In the genomic region with DNA sequence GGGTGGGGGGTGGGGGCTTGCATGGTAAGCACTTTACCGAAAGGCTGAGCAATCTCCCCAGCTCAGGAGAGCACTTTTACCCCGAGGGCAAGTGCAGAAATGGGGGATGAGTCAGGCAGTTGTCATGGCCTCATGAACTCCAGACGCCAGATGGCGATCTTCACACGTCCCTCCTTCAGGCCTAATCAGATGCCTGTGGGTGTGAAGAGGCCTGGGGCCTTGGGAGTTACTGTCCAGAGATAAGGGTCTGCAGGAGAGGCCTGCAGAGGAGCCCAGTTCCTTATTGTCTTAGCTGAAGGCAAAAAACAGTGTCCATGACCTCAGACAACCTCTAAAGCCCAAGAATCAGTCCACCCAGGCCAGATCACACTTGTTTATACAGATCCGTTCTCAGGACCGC, we compare ENCODE assay signal across 9 mouse cellular contexts. TPM values are rescaled to one million over a fixed set of nuclear protein-coding genes. Genes with fewer than 3 reads are reported as not detected.
A peak's percentile ranks its signal among the peaks of the same experiment; 100 is the strongest.
DNase-seq lines count a peak whose midpoint lies in the region; ATAC-seq and TF ChIP-seq lines count a peak whose summit lies in the region.
"Had no signal": no experiment of that assay in that cellular context is flagged by ENCODE, and none has a peak within 500 bp of the region (broad histone marks: within the 10 kb centered on the region; RNA-seq: fewer than 3 reads in every experiment).

No protein-coding gene starts in this region.

- no peak overlapping the region for H3K4me3 ChIP-seq in liver, adult 2 months (ENCODE audit: insufficient read depth, low read depth, low read length)
- H3K4me3 ChIP-seq: stomach, embryonic 15.5 days had no signal

- H3K36me3 ChIP-seq in liver, adult 2 months (ENCODE audit: control insufficient read depth, insufficient read depth, low read length): no peaks in the 10 kb centered on the region

- no peaks in the 10 kb centered on the region for H3K4me1 ChIP-seq in liver, adult 2 months (ENCODE audit: control insufficient read depth, insufficient read depth, low read length)
- H3K4me1 ChIP-seq: stomach, embryonic 15.5 days had no signal

- H3K27me3 ChIP-seq in liver, adult 2 months (ENCODE audit: control insufficient read depth, insufficient read depth, low read length): no peaks in the 10 kb centered on the region
- H3K27me3 ChIP-seq: stomach, embryonic 15.5 days had no signal

- no peak overlapping the region for H3K27ac ChIP-seq in liver, adult 2 months (replicated peaks; ENCODE audit: insufficient read depth, low read depth, low read length)
- H3K27ac ChIP-seq: stomach, embryonic 15.5 days had no signal

- 53% methylated on average over 7 of the region's 7 CpGs for WGBS in liver, adult 2 months

- peak; percentile 81 for TF ChIP-seq CTCF in liver, adult 2 months (IDR thresholded peaks at IDR 0.05; ENCODE audit: low read depth, low read length)

- no peaks in the 10 kb centered on the region for H3K79me2 ChIP-seq in liver, adult 2 months (ENCODE audit: control insufficient read depth, insufficient read depth, low read length)

- TF ChIP-seq POLR2A in liver, adult 2 months (IDR thresholded peaks at IDR 0.05; ENCODE audit: extremely low read depth, insufficient read depth, low read length): no peak

- DNase-seq in urinary bladder, adult 18-20 months (ENCODE audit: low spot score in 2 of 2): peak; percentile 56 to 66
- DNase-seq in urinary bladder, postnatal 10 days (ENCODE audit: low spot score): no peak
- peak; percentile 80 for DNase-seq in cerebellum, adult 9-10 months
- DNase-seq in kidney, adult 8-10 months: peak; percentile 59 to 82
- peak; percentile 45 for DNase-seq in liver, adult 2 months (ENCODE audit: extremely low read depth, low read depth, low spot score)
- peak; percentile 49 for DNase-seq in neural tube, embryonic 10.5 days (ENCODE audit: extremely low spot score, low spot score)
- peak; percentile 55 for DNase-seq in thymus, postnatal 0 days (ENCODE audit: low spot score)

- ATAC-seq in granulocyte monocyte progenitor cell, adult 5-6 weeks (replicated peaks; ENCODE audit: poor library complexity, severe bottlenecking): 0 out of 2 replicates have a peak, but pooled peaks have one; percentile 20

- no peak overlapping the region for H3K9ac ChIP-seq in liver, adult 2 months (ENCODE audit: low read depth, low read length)
- H3K9ac ChIP-seq: stomach, embryonic 15.5 days had no signal

RNA-seq across cellular contexts. Expression of gene Fkbp10, which starts 10.4 kb away (rescaled TPM):
- not detected in 2 replicates for total RNA-seq in granulocyte monocyte progenitor cell, adult 5-6 weeks (2014; fragmentation: Nextera tagmentation)
- total RNA-seq in granulocyte monocyte progenitor cell, adult 5-6 weeks (2017): not detected in 2 replicates
- 0.74 and 1.1 TPM in 2 replicates for total RNA-seq in liver, adult 2 months (2014; rRNA removed)
- polyA plus RNA-seq in liver, adult 2 months (2012; rRNA removed): 1.7 and 1.9 TPM in 2 replicates
- 12.2 and 16.4 TPM in 2 replicates for polyA plus RNA-seq in thymus, postnatal 0 days (2015; fragmentation: Nextera tagmentation; extraction: Ambion mirVana)

RNA-seq across cellular contexts. Expression of gene P3h4, which starts 11.2 kb away (rescaled TPM):
- not detected in 2 replicates for total RNA-seq in granulocyte monocyte progenitor cell, adult 5-6 weeks (2014; fragmentation: Nextera tagmentation)
- total RNA-seq in granulocyte monocyte progenitor cell, adult 5-6 weeks (2017): 0.26 TPM in 1 of 2 replicates, not detected in the other
- total RNA-seq in liver, adult 2 months (2014; rRNA removed): 1.2 and 1.5 TPM in 2 replicates
- polyA plus RNA-seq in liver, adult 2 months (2012; rRNA removed): 0.81 and 1.2 TPM in 2 replicates
- polyA plus RNA-seq in thymus, postnatal 0 days (2015; fragmentation: Nextera tagmentation; extraction: Ambion mirVana): 14.8 and 15.3 TPM in 2 replicates

RNA-seq across cellular contexts. Expression of gene Nt5c3b, which starts 15.8 kb away (rescaled TPM):
- total RNA-seq in granulocyte monocyte progenitor cell, adult 5-6 weeks (2014; fragmentation: Nextera tagmentation): 46.9 and 50.7 TPM in 2 replicates
- total RNA-seq in granulocyte monocyte progenitor cell, adult 5-6 weeks (2017): 23.3 and 31.3 TPM in 2 replicates
- 4.4 and 5.2 TPM in 2 replicates for total RNA-seq in liver, adult 2 months (2014; rRNA removed)
- polyA plus RNA-seq in liver, adult 2 months (2012; rRNA removed): 3.9 and 4.8 TPM in 2 replicates
- 147 TPM in 2 replicates for polyA plus RNA-seq in thymus, postnatal 0 days (2015; fragmentation: Nextera tagmentation; extraction: Ambion mirVana)

RNA-seq across cellular contexts. Expression of gene Klhl10, which starts 15.9 kb away (rescaled TPM):
- not detected in 2 replicates for total RNA-seq in granulocyte monocyte progenitor cell, adult 5-6 weeks (2014; fragmentation: Nextera tagmentation)
- total RNA-seq in granulocyte monocyte progenitor cell, adult 5-6 weeks (2017): not detected in 2 replicates
- total RNA-seq in liver, adult 2 months (2014; rRNA removed): 0.18 TPM in 1 of 2 replicates, not detected in the other
- polyA plus RNA-seq in liver, adult 2 months (2012; rRNA removed): 0.05 TPM in 1 of 2 replicates, not detected in the other
- polyA plus RNA-seq in thymus, postnatal 0 days (2015; fragmentation: Nextera tagmentation; extraction: Ambion mirVana): 0.39 and 0.55 TPM in 2 replicates

RNA-seq across cellular contexts. Expression of gene Jup, which starts 28.3 kb away (rescaled TPM):
- 4.8 and 6.7 TPM in 2 replicates for total RNA-seq in granulocyte monocyte progenitor cell, adult 5-6 weeks (2014; fragmentation: Nextera tagmentation)
- 1.4 and 4.2 TPM in 2 replicates for total RNA-seq in granulocyte monocyte progenitor cell, adult 5-6 weeks (2017)
- 18.3 and 27.5 TPM in 2 replicates for total RNA-seq in liver, adult 2 months (2014; rRNA removed)
- polyA plus RNA-seq in liver, adult 2 months (2012; rRNA removed): 69.5 and 86.0 TPM in 2 replicates
- polyA plus RNA-seq in thymus, postnatal 0 days (2015; fragmentation: Nextera tagmentation; extraction: Ambion mirVana): 94.2 and 95.3 TPM in 2 replicates
